Mouse (Mus musculus): Measurements from ENCODE around the gene Calhm1. TPM values are rescaled to one million over a fixed set of nuclear protein-coding genes. Genes with fewer than 3 reads are reported as not detected.

Gene Calhm1
- total RNA-seq, 2 experiments from 2014 or later, result not detected

DNA sequence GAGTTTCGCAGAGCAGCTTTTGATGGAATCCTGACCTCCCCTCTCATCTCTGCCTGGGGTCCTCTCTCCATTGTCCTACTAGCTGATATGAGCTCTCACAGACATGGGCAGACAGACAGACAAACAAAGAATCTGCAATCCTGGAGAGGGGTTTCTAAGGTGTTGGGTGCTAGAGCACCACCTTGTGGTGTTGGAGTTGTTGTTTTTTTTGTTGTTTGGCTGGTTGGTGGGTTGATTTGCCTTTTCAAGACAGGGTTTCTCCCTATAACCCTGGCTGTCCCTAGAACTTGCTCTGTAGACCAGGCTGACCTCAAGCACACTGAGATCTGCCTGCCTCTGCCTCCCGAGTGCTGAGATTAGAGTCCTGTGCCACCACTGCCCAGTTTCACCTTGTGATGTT is 31.4 kb upstream of the Calhm1 start:
- no peak overlapping the region for H3K4me3 ChIP-seq
- TF ChIP-seq CTCF (IDR thresholded peaks at IDR 0.05), result peak; percentile 19; the same call in 1 of the 2 replicates
- H3K27ac ChIP-seq, result no peak overlapping the region
- intact Hi-C loops (cut with DNase I), result loop anchor here (2.0 to 5.0 kb wide), 2 partner anchors 47 to 163 kb away; no protein-coding TSS in a partner anchor
- DNase-seq (ENCODE audit: extremely low spot score in 1 of 2, low spot score in 2 of 2), result no peak

DNA sequence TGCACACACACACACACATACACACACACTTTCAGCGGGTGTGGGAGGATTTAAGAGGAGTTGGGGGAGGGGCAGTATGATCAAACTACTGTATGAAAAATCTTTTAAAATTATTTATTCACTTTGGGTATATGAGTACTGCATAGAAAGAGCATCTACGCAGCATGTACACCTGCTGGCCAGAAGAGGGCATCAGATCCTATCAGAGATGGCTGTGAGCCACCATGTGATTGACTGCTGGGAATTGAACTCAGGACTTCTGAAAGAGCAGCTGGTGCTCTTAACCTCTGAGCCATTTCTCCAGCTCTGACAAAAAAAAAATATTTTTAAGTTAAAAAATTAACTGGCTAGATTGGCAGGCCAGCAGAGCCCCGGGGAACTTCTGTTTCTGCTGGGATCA is 30.5 kb upstream of the Calhm1 start:
- H3K4me3 ChIP-seq, result no peak overlapping the region
- no peak overlapping the region for H3K27ac ChIP-seq
- intact Hi-C loops (cut with DNase I), result loop anchor here (2.0 kb wide), 1 partner anchor 164 kb away; no protein-coding TSS in a partner anchor
- peak; percentile 69 for TF ChIP-seq CTCF (IDR thresholded peaks at IDR 0.05)
- no peak for DNase-seq (ENCODE audit: extremely low spot score in 1 of 2, low spot score in 2 of 2)

DNA sequence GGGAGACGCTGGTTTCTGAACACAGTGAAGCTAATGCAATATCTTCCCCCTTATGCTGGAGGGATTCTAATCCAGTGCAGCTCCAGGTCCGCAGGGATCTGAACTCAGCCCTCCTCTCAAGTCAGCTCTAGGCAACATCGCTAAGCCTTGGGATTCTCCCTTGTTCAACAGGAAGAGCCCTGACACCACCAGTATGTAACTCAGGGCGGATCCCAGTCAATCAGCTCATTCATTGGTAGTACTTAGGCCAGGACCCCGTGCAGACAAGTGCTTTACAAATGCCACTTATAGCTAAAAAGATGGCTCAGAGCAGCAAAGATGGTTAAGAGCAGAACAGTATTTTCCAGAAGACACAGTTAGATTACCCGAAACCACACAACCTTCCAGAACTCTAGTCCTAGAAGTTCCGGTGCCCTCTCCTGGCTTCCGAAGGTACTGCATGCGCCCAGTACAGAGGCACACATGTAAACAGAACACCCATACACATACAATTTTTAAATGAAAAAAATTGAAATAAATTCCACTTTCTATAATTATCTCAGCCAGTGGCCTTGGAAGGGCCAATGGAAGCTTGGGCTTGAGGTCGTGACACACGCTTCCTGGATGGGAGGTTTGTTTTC is 24.8 kb upstream of the Calhm1 start:
- no peak overlapping the region for H3K27ac ChIP-seq
- intact Hi-C loops (cut with DNase I), result loop anchor here (1.0 to 2.0 kb wide), 2 partner anchors 30 to 48 kb away; partner anchors contain the start of gene Calhm2
- DNase-seq (ENCODE audit: extremely low spot score in 1 of 2, low spot score in 2 of 2), result peak; percentile 82 to 91
- H3K4me3 ChIP-seq, result no peak overlapping the region
- peak; percentile 98 for TF ChIP-seq CTCF (IDR thresholded peaks at IDR 0.05)

DNA sequence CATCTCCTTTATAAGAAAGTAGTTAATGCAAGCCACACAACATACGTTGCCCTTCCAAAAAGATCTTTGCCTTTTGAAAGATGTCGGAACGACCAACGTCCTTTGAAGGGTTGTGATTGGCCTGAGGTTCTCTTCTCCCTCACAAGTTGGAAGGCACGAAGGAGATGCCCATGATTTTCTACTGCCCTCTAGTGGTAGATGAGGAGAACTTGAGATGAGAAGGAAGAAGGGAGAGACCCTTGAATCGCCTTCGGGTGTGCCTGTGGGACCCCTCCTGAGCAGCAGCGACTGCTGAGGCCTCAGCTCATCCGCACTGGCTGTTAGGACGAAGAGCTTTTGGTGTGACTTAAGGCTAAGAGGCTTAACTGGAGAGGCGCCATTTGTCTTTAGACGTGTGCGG is 24.2 kb upstream of the Calhm1 start:
- TF ChIP-seq CTCF (IDR thresholded peaks at IDR 0.05), result peak; percentile 82
- H3K4me3 ChIP-seq, result no peak overlapping the region
- intact Hi-C loops (cut with DNase I), result loop anchor here (1.0 to 2.0 kb wide), 2 partner anchors 29 to 47 kb away; partner anchors contain the start of gene Calhm2
- no peak for DNase-seq (ENCODE audit: extremely low spot score in 1 of 2, low spot score in 2 of 2)
- H3K27ac ChIP-seq, result no peak overlapping the region

DNA sequence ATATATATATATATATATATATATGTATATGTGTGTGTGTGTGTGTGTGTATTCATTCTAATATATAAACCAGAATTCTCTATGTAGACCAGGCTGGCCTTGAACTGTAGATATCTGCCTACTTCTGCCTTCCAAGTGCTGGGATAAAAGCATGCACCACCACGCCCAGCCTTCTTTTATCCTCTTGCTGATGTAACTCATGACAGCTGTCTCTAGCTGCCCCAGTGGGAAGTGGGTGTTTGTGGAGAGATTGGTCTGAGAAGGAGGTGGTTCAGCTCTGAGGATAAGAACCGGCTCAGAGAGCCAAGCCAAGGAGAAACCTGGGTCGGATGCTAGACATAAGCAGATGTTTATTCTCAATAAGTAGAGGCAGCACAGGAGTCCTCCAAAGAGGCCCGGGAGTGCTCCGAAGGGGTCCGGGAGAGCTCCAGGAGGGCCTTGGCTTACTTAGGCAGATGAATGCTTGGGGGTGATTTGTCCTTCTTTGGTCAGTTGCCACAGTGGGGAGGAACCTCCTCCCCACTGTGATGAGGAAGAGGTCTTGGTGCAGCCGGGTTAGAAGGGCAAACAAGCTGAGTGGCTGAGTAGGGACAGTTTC is 23.7 kb upstream of the Calhm1 start:
- Histone ChIP-seq H3K4me3 (no peak overlapping the region), H3K27ac (no peak overlapping the region)
- no peak for DNase-seq (ENCODE audit: extremely low spot score in 1 of 2, low spot score in 2 of 2)
- TF ChIP-seq CTCF (IDR thresholded peaks at IDR 0.05), result no peak
- intact Hi-C loops (cut with DNase I), result loop anchor here (1.0 to 2.0 kb wide), 2 partner anchors 29 to 46 kb away; partner anchors contain the start of gene Calhm2

DNA sequence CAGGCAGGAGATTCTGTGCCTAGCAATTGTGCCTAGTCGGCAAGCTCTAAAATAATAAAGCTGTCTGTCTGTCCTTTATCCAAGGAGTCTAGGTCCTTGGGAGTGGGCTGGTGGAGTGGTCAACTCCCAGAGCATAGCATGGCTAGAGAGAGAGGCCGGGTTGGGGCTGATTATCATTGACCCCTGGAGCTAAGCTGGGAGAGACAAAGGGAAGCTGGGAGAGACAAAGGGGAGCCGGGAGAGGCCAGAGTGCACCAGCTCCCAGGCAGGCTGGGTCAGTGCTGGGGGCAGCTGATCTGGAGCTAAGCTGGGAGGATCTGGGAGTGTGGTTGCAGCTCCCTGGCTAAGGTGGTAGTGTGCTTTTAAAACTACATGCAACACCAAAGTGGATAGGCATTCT is 22.7 kb upstream of the Calhm1 start:
- no peak overlapping the region for H3K4me3 ChIP-seq
- no peak for TF ChIP-seq CTCF (IDR thresholded peaks at IDR 0.05)
- intact Hi-C loops (cut with DNase I), result no loop called here
- no peak overlapping the region for H3K27ac ChIP-seq
- no peak for DNase-seq (ENCODE audit: extremely low spot score in 1 of 2, low spot score in 2 of 2)

DNA sequence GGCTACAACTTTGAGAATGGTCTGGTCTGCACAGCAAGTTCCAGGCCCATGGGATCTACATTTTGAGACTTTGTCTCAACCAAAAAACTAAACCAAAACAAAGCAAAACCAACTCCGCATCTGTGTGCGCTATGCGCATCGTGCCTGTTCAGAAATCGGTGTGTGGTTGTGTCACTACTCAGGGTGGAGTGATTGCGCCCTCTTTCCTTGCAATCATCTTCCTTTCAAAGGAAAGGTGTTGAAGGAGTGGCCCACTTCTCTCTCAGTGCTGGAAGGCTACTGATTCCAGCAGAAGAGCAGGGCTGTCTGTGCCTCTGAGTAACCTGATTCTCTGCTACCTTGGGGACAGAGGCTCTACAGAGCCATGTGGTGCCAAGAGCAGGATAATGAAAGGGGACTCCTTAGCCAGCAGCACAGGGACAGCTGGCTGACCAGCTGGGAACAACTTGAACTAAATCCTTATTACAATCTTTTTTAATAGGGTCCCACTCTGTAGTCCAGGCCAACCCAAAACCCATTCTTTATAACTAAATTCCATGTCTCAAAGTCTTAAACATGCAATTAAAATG is 19.2 kb upstream of the Calhm1 start:
- DNase-seq (ENCODE audit: extremely low spot score in 1 of 2, low spot score in 2 of 2), result no peak
- intact Hi-C loops (cut with DNase I), result no loop called here
- H3K4me3 ChIP-seq, result no peak overlapping the region
- H3K27ac ChIP-seq, result no peak overlapping the region
- TF ChIP-seq CTCF (IDR thresholded peaks at IDR 0.05), result no peak

DNA sequence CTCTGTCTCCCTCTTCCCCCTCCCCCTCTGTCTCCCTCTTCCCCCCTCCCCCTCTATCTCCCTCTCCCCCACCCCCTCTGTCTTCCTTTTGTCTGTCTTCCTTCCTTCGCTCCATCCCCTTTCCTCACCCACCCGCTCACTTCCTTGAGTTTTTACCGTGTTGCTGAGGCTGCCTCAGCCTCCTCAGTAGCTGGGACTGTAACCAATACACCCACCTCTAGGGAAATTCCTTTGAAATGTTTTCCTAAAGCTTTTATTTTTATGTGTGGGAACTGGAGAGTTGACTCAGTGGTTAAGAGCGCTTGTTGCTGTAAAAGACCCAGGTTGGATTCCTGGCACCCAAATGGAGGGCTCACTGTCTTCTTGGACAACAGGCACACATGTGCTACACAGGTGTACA is 17.6 kb upstream of the Calhm1 start:
- Histone ChIP-seq H3K27ac (no peak overlapping the region), H3K4me3 (no peak overlapping the region)
- TF ChIP-seq CTCF (IDR thresholded peaks at IDR 0.05), result no peak
- intact Hi-C loops (cut with DNase I), result loop anchor here (1.0 kb wide), 1 partner anchor 23 kb away; the partner anchor contains the start of gene Calhm2
- DNase-seq (ENCODE audit: extremely low spot score in 1 of 2, low spot score in 2 of 2), result no peak

DNA sequence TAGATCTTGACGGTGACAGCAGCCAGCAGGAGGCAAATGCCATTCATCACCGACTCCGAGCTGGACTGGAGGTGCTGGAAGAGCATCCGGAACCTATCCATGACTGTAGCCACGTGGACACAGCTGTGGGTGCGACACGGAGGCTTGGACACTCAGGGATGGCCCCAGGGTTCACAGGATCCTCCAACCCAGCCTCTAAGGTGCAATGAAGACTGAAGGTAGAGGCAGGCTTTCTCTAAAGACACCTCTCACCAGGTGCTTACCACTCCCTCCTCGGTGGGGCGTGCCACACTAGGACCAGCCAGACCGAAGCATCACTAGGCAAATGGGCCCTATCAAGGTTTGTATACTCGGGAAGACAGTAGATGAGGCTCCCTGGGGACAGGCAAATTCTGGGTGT is 13.6 kb upstream of the Calhm1 start, which contains the start of gene Calhm3:
Gene Calhm3, minus strand, starts transcription at position 101 of the 400 bp plus-strand sequence.
- TF ChIP-seq CTCF (IDR thresholded peaks at IDR 0.05), result no peak
- H3K4me3 ChIP-seq, result no peak within 1 kb of the TSS
- H3K27ac ChIP-seq, result no peak within 1 kb of the TSS
- intact Hi-C loops (cut with DNase I), result no loop called here
- DNase-seq (ENCODE audit: extremely low spot score in 1 of 2, low spot score in 2 of 2), result no peak

DNA sequence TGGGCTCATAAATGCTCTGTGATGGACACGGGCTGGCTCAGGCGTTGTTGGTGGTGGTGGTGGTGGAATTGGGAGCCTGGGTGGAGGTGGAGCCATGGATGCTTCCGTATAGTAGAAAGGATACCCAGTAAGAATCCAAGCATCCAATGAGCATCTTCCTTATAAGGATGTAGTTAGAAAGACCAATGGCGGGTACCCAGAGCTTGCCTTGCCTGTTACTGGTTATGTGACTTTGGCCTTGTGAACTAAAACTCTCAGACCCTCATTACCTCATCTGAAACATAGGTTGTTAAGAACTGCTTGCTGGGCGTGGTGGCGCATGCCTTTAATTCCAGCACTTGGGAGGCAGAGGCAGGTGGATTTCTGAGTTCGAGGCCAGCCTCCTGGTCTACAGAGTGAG is 9.7 kb upstream of the Calhm1 start:
- DNase-seq (ENCODE audit: extremely low spot score in 1 of 2, low spot score in 2 of 2), result no peak
- intact Hi-C loops (cut with DNase I), result no loop called here
- H3K4me3 ChIP-seq, result no peak overlapping the region

DNA sequence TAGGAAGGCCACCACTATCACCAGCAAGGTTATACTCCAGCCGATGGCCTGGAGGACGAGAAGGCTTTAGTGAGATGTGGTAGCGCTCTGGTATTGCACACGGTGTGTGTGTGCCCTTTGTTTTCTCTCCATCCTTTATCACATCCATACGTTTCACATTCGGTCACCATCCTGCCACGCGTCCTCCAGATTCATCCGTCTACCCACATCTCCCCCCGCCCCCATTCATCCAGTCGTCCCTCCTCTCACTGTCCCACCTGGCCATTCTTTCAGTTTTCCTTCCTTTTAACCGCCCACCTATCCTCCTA is 8.0 kb upstream of the Calhm1 start:
- intact Hi-C loops (cut with DNase I), result no loop called here
- Histone ChIP-seq H3K4me3 (no peak overlapping the region), H3K27ac (no peak overlapping the region)
- TF ChIP-seq CTCF (IDR thresholded peaks at IDR 0.05), result no peak
- no peak for DNase-seq (ENCODE audit: extremely low spot score in 1 of 2, low spot score in 2 of 2)

More for the DNA sequence above, 9.7 kb upstream of the Calhm1 start:
- H3K27ac ChIP-seq, result no peak overlapping the region
- TF ChIP-seq CTCF (IDR thresholded peaks at IDR 0.05), result no peak

DNA sequence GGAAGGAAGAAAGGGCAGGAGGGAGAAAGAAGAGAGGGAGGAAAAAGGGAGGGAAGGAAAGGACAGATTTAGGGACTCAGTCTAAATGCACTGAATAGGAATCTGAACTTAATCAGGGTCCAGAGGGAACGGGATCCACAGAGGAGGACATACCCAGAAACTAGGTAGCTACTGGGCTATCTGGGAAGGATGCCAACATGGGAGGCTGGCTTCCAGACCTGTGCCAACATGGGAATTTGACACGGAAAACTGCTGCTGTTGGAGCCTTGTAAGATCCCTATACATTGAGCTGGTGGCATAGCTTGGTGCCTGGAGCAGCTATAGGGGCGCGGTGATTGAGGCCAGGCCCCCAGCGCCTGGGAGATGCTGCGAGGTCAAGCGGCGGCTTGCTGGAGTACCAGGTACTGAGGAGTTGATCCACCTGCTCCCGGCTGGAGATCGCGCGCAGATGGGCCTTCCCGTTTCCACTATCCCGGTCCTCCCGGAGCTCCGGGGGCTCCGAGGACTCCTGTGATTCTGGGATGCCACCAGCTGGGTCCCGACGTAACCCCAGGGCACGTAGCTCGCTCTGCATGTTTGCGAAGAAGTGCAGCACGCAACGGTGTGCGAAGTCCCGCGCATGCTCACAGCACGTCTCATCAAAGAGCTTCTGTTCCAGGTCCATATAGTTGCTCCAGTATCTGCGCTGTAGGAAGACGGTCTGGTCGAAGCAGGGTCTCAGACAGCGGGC is 7.4 kb upstream of the Calhm1 start:
- no peak overlapping the region for H3K27ac ChIP-seq
- peak overlapping the region; percentile 41 for H3K4me3 ChIP-seq
- intact Hi-C loops (cut with DNase I), result no loop called here
- no peak for TF ChIP-seq CTCF (IDR thresholded peaks at IDR 0.05)
- no peak for DNase-seq (ENCODE audit: extremely low spot score in 1 of 2, low spot score in 2 of 2)
